Mouse (Mus musculus) neutrophil, adult 5-6 weeks (primary cell): ENCODE results near the gene Kmt2d. TPM values are rescaled to one million over a fixed set of nuclear protein-coding genes. Genes with fewer than 3 reads are reported as not detected.
A peak's percentile ranks its signal among the peaks of the same experiment; 100 is the strongest.

Experiments
- ATAC-seq: fragments of 151-379, 151-347 bp; 2 replicates; pipeline ENCODE4 v1.8.0; 2017; ENCODE audit warnings: mild to moderate bottlenecking, moderate TSS enrichment; ENCODE audit not compliant: insufficient number of reproducible peaks, poor library complexity, low FRiP score, severe bottlenecking; ENCODE audit errors: extremely low read depth
- total RNA-seq: library from RNA; stranded (forward); fragments of 200-1000 nt; gene quantifications from 2 replicates; pipeline ENCODE4 v1.2.3, GENCODE M21; 2017

Kmt2d gene
- total RNA-seq, 1 experiment from 2014 or later, result 109 TPM

- ATAC-seq, result no peak
These were observed 62.3 kb downstream of the Kmt2d start for GRCm38 (mm10) chr15:98808651-98809134.

- ATAC-seq, result no peak
These were observed 62.9 kb downstream of the Kmt2d start for GRCm38 (mm10) chr15:98807895-98808650.

- ATAC-seq, result no peak
These were observed 63.9 kb downstream of the Kmt2d start for GRCm38 (mm10) chr15:98806809-98807770.

GRCm38 (mm10) chr15:98806071-98806808 lies 64.8 kb downstream of the Kmt2d start:
- ATAC-seq, result no peak

GRCm38 (mm10) chr15:98805324-98806040 lies 65.5 kb downstream of the Kmt2d start:
- ATAC-seq, result no peak

- peak; percentile 53 for ATAC-seq
These were observed 67.0 kb downstream of the Kmt2d start for GRCm38 (mm10) chr15:98804054-98804453.

- no peak for ATAC-seq
These were observed 68.1 kb downstream of the Kmt2d start for GRCm38 (mm10) chr15:98802926-98803325.

- ATAC-seq, result peak; percentile 39
These were observed 71.6 kb downstream of the Kmt2d start for GRCm38 (mm10) chr15:98799396-98799795.

- no peak for ATAC-seq
These were observed 72.1 kb downstream of the Kmt2d start for GRCm38 (mm10) chr15:98798903-98799302.

- ATAC-seq, result no peak
These were observed 73.0 kb downstream of the Kmt2d start for GRCm38 (mm10) chr15:98797835-98798492.

GRCm38 (mm10) chr15:98796803-98797595 lies 74.0 kb downstream of the Kmt2d start:
- no peak for ATAC-seq

GRCm38 (mm10) chr15:98793141-98793698 lies 77.8 kb downstream of the Kmt2d start:
- ATAC-seq, result no peak

GRCm38 (mm10) chr15:98792233-98793020 lies 78.6 kb downstream of the Kmt2d start:
- ATAC-seq, result no peak

GRCm38 (mm10) chr15:98791771-98792170 lies 79.2 kb downstream of the Kmt2d start:
- ATAC-seq, result no peak

- ATAC-seq, result no peak
These were observed 79.8 kb downstream of the Kmt2d start for GRCm38 (mm10) chr15:98791221-98791620.

GRCm38 (mm10) chr15:98790761-98791160 lies 80.2 kb downstream of the Kmt2d start:
- no peak for ATAC-seq
